In genomic region chr8:108369081-108369480, GRCm38 (mm10) we compare ENCODE assay signal across 9 mouse cellular contexts.
DNase-seq lines count a peak whose midpoint lies in the region; ATAC-seq and TF ChIP-seq lines count a peak whose summit lies in the region.
"Had no signal": no experiment of that assay in that cellular context is flagged by ENCODE, and none has a peak within 500 bp of the region (broad histone marks: within the 10 kb centered on the region; RNA-seq: fewer than 3 reads in every experiment).

No protein-coding gene starts in this region.

- H3K9me3 ChIP-seq in kidney, embryonic 14.5 days (ENCODE audit: control insufficient read depth, low read length), result no peaks in the 10 kb centered on the region
- no peaks in the 10 kb centered on the region for H3K9me3 ChIP-seq in lung, embryonic 15.5 days
- no peaks in the 10 kb centered on the region for H3K9me3 ChIP-seq in liver, embryonic 12.5 days (replicated peaks)
- H3K9me3 ChIP-seq: hindbrain, embryonic 13.5 days had no signal

- H3K4me1 ChIP-seq in kidney, adult 2 months (ENCODE audit: control insufficient read depth, insufficient read depth, low read length), result peaks cover 3% of the 10 kb centered on the region; the same call in 1 of the 2 replicates
- H3K4me1 ChIP-seq in kidney, embryonic 14.5 days (ENCODE audit: control insufficient read depth, insufficient read depth, low read length), result no peaks in the 10 kb centered on the region
- H3K4me1 ChIP-seq in lung, embryonic 15.5 days, result peaks cover 8% of the 10 kb centered on the region
- no peaks in the 10 kb centered on the region for H3K4me1 ChIP-seq in liver, embryonic 12.5 days

- H3K27ac ChIP-seq in kidney, adult 2 months (ENCODE audit: insufficient read depth, low read depth, low read length), result no peak overlapping the region
- H3K27ac ChIP-seq in kidney, embryonic 14.5 days (ENCODE audit: low read depth, low read length), result no peak overlapping the region
- no peak overlapping the region for H3K27ac ChIP-seq in lung, embryonic 15.5 days
- H3K27ac ChIP-seq in liver, embryonic 12.5 days, result no peak overlapping the region
- H3K27ac ChIP-seq: hindbrain, embryonic 13.5 days; macrophage had no signal

- H3K9ac ChIP-seq in kidney, embryonic 14.5 days (ENCODE audit: low read depth, low read length), result no peak overlapping the region
- H3K9ac ChIP-seq in lung, embryonic 15.5 days, result no peak overlapping the region
- H3K9ac ChIP-seq in liver, embryonic 12.5 days, result no peak overlapping the region
- H3K9ac ChIP-seq: hindbrain, embryonic 13.5 days had no signal

- H3K4me3 ChIP-seq in kidney, adult 2 months (ENCODE audit: insufficient read depth, low read depth, low read length), result no peak overlapping the region
- no peak overlapping the region for H3K4me3 ChIP-seq in kidney, embryonic 14.5 days (ENCODE audit: low read length)
- no peak overlapping the region for H3K4me3 ChIP-seq in C2C12 (ENCODE audit: insufficient read depth, poor library complexity, severe bottlenecking)
- no peak overlapping the region for H3K4me3 ChIP-seq in lung, embryonic 15.5 days
- H3K4me3 ChIP-seq in liver, embryonic 12.5 days, result no peak overlapping the region
- H3K4me3 ChIP-seq: hindbrain, embryonic 13.5 days had no signal

- no peak overlapping the region for H3ac ChIP-seq in C2C12 (ENCODE audit: control insufficient read depth, insufficient read length, low read depth)

- no peaks in the 10 kb centered on the region for H3K79me3 ChIP-seq in C2C12 (ENCODE audit: low read depth)

- peak; percentile 75 for DNase-seq in kidney, adult 2 months
- peak; percentile 75 for DNase-seq in adrenal gland, adult 8-10 months
- no peak for DNase-seq in thymus, postnatal 14 days

- ATAC-seq in kidney, embryonic 14.5 days (ENCODE audit: low FRiP score, low TSS enrichment), result no peak
- ATAC-seq in lung, embryonic 15.5 days (ENCODE audit: borderline replicate concordance, extremely low read depth, low FRiP score, low TSS enrichment), result peak; percentile 46; the same call in 1 of the 2 replicates
- no peak for ATAC-seq in liver, embryonic 12.5 days

- no peaks in the 10 kb centered on the region for H3K36me3 ChIP-seq in kidney, adult 2 months (ENCODE audit: control insufficient read depth, insufficient read depth, low read length)
- H3K36me3 ChIP-seq in kidney, embryonic 14.5 days (ENCODE audit: control insufficient read depth, insufficient read depth, low read length), result no peaks in the 10 kb centered on the region
- no peaks in the 10 kb centered on the region for H3K36me3 ChIP-seq in C2C12 (ENCODE audit: control insufficient read depth, insufficient read depth)
- no peaks in the 10 kb centered on the region for H3K36me3 ChIP-seq in lung, embryonic 15.5 days
- H3K36me3 ChIP-seq in liver, embryonic 12.5 days, result no peaks in the 10 kb centered on the region
- H3K36me3 ChIP-seq: hindbrain, embryonic 13.5 days had no signal

- TF ChIP-seq POLR2A in kidney, adult 2 months (IDR thresholded peaks at IDR 0.05; ENCODE audit: low read depth, low read length), result no peak

- TF ChIP-seq CTCF in kidney, adult 2 months (conservative IDR thresholded peaks at IDR 0.05; ENCODE audit: insufficient read depth, insufficient read length, low read depth, low read length), result no peak
- no peak for TF ChIP-seq CTCF in C2C12 (IDR thresholded peaks at IDR 0.05; ENCODE audit: control insufficient read depth, insufficient read depth, insufficient read length)

- 10% methylated on average over 6 of the region's 6 CpGs for WGBS in kidney, adult 2 months
- WGBS in kidney, embryonic 14.5 days, result 32% methylated on average over 6 of the region's 6 CpGs
- 10% methylated on average over 6 of the region's 6 CpGs for WGBS in lung, embryonic 15.5 days
- WGBS in liver, embryonic 12.5 days (ENCODE audit: insufficient replicate concordance), result 39% methylated on average over 6 of the region's 6 CpGs

- no peaks in the 10 kb centered on the region for H3K79me2 ChIP-seq in C2C12 (ENCODE audit: control insufficient read depth, insufficient read depth)

- H3K4me2 ChIP-seq in kidney, embryonic 14.5 days (replicated peaks; ENCODE audit: low read depth, low read length), result no peak overlapping the region
- no peak overlapping the region for H3K4me2 ChIP-seq in lung, embryonic 15.5 days
- no peak overlapping the region for H3K4me2 ChIP-seq in liver, embryonic 12.5 days
- H3K4me2 ChIP-seq: hindbrain, embryonic 13.5 days had no signal

- H3K27me3 ChIP-seq in kidney, adult 2 months (replicated peaks; ENCODE audit: control insufficient read depth, insufficient read depth, low read length), result no peaks in the 10 kb centered on the region; the same call in 1 of the 2 replicates
- no peaks in the 10 kb centered on the region for H3K27me3 ChIP-seq in kidney, embryonic 14.5 days (ENCODE audit: control insufficient read depth, insufficient read depth, low read length)
- H3K27me3 ChIP-seq in C2C12 (ENCODE audit: control insufficient read depth, insufficient read depth, insufficient read length), result no peaks in the 10 kb centered on the region
- no peaks in the 10 kb centered on the region for H3K27me3 ChIP-seq in lung, embryonic 15.5 days
- no peaks in the 10 kb centered on the region for H3K27me3 ChIP-seq in liver, embryonic 12.5 days (replicated peaks)

TF ChIP-seq in C2C12, 6 proteins besides CTCF, POLR2A, EP300 and RAD21:
- no peak for TF ChIP-seq USF1 (IDR thresholded peaks at IDR 0.05; ENCODE audit: low read depth)
- TF ChIP-seq CEBPB (IDR thresholded peaks at IDR 0.05; ENCODE audit: low read depth), result peak; percentile 78
